19 mouse cellular contexts compared by ENCODE assay signal in genomic region chr6:84508598-84508997, GRCm38 (mm10).
"Had no signal": no experiment of that assay in that cellular context is flagged by ENCODE, and none has a peak within 500 bp of the region (broad histone marks: within the 10 kb centered on the region; RNA-seq: fewer than 3 reads in every experiment).

No protein-coding gene starts in this region.

- H3K4me3 ChIP-seq: left cerebral cortex, adult 2 months; limb, embryonic 12.5 days; liver, embryonic 13.5 days; midbrain, embryonic 12.5 days; midbrain, embryonic 15.5 days; neural tube, embryonic 12.5 days; neural tube, embryonic 15.5 days had no signal

- H3K27me3 ChIP-seq: limb, embryonic 12.5 days; liver, embryonic 13.5 days; midbrain, embryonic 12.5 days; midbrain, embryonic 15.5 days; neural tube, embryonic 12.5 days; neural tube, embryonic 15.5 days had no signal

- H3K9me3 ChIP-seq: limb, embryonic 12.5 days; liver, embryonic 13.5 days; midbrain, embryonic 12.5 days; midbrain, embryonic 15.5 days; neural tube, embryonic 12.5 days; neural tube, embryonic 15.5 days had no signal

- H3K36me3 ChIP-seq: limb, embryonic 12.5 days; liver, embryonic 13.5 days; midbrain, embryonic 12.5 days; midbrain, embryonic 15.5 days; neural tube, embryonic 12.5 days; neural tube, embryonic 15.5 days had no signal

- DNase-seq: kidney, adult 2 months; kidney, postnatal 25 days; layer of hippocampus, postnatal 36 days; liver, embryonic 13.5 days; lung, adult 2 months; lung, postnatal 14 days; lung, postnatal 4 days; right cerebral cortex, adult 18-20 months; right cerebral cortex, postnatal 14 days; right cerebral cortex, postnatal 4 days; thymus, adult 18-20 months; thymus, postnatal 36 days had no signal

- H3K4me1 ChIP-seq: liver, embryonic 13.5 days; midbrain, embryonic 12.5 days; midbrain, embryonic 15.5 days; neural tube, embryonic 12.5 days; neural tube, embryonic 15.5 days had no signal

- ATAC-seq: midbrain, embryonic 15.5 days had no signal

- H3K4me2 ChIP-seq: limb, embryonic 12.5 days; liver, embryonic 13.5 days; midbrain, embryonic 12.5 days; midbrain, embryonic 15.5 days; neural tube, embryonic 12.5 days; neural tube, embryonic 15.5 days had no signal

- H3K9ac ChIP-seq: limb, embryonic 12.5 days; liver, embryonic 13.5 days; midbrain, embryonic 12.5 days; midbrain, embryonic 15.5 days; neural tube, embryonic 12.5 days; neural tube, embryonic 15.5 days had no signal

- H3K27ac ChIP-seq: kidney, postnatal 0 days; left cerebral cortex, adult 2 months; limb, embryonic 12.5 days; liver, embryonic 13.5 days; midbrain, embryonic 12.5 days; midbrain, embryonic 15.5 days; neural tube, embryonic 12.5 days; neural tube, embryonic 15.5 days had no signal
